Mouse (Mus musculus) liver, embryonic 16.5 days (tissue): ENCODE results near the gene Cela3a. TPM values are rescaled to one million over a fixed set of nuclear protein-coding genes. Genes with fewer than 3 reads are reported as not detected.
A peak's percentile ranks its signal among the peaks of the same experiment; 100 is the strongest.

ENCODE experiments used
- ATAC-seq: fragments of 200-750 bp; cut with Nextera tagmentation; 2 replicates; pipeline ENCODE4 v1.8.0; 2017; ENCODE audit warnings: low read depth, mild to moderate bottlenecking, moderate number of reproducible peaks, moderate library complexity
- H3K27ac ChIP-seq: fragments of 300-500 bp; sonication (generic); 2 replicates; pipeline ENCODE4 v1.5.1; 2014; ENCODE audit warnings: mild to moderate bottlenecking, low read length
- H3K27me3 ChIP-seq: fragments of 300-500 bp; sonication (generic); 2 replicates; pipeline ENCODE4 v1.6.1; 2014; ENCODE audit warnings: low read depth, low read length, mixed read lengths; ENCODE audit not compliant: control insufficient read depth, insufficient read depth
- H3K36me3 ChIP-seq: fragments of 300-500 bp; sonication (generic); 2 replicates; pipeline ENCODE4 v1.6.1; 2014; ENCODE audit warnings: mild to moderate bottlenecking; ENCODE audit not compliant: control insufficient read depth, insufficient read depth
- H3K4me1 ChIP-seq: fragments of 300-500 bp; sonication (generic); 2 replicates; pipeline ENCODE4 v1.6.1; 2014; ENCODE audit warnings: low read depth, low read length, mixed read lengths; ENCODE audit not compliant: control insufficient read depth
- H3K4me2 ChIP-seq: fragments of 300-500 bp; sonication (generic); 2 replicates; pipeline ENCODE4 v1.6.1; 2014; ENCODE audit warnings: low read depth, low read length, mixed read lengths
- H3K4me3 ChIP-seq: fragments of 300-500 bp; sonication (generic); 2 replicates; pipeline ENCODE4 v1.5.1; 2014; ENCODE audit warnings: low read depth, mild to moderate bottlenecking, low read length
- H3K9ac ChIP-seq: fragments of 300-500 bp; sonication (generic); 2 replicates; pipeline ENCODE4 v1.6.1; 2014; ENCODE audit warnings: low read depth, low read length
- H3K9me3 ChIP-seq: fragments of 300-500 bp; sonication (generic); replicated peaks from 2 replicates; pipeline ENCODE4 v1.6.1; 2016; ENCODE audit warnings: low read length; ENCODE audit not compliant: control insufficient read depth
- WGBS: fragments of 180-500 bp; shearing (Covaris S2); extraction: QIAGEN DNeasy Blood & Tissue Kit; methylation state at CpG from one replicate; pipeline ENCODE4 v1.1.7; 2014; ENCODE audit not compliant: insufficient replicate concordance; 5-methylcytosine and 5-hydroxymethylcytosine counted together
- polyA plus RNA-seq: library from polyadenylated mRNA; unstranded; fragments of >200 nt; fragmentation: Nextera tagmentation; extraction: Ambion mirVana; gene quantifications from 2 replicates; pipeline ENCODE4 v1.2.1, GENCODE M21; 2015

Cela3a gene
- not detected in 2 replicates for polyA plus RNA-seq

DNA sequence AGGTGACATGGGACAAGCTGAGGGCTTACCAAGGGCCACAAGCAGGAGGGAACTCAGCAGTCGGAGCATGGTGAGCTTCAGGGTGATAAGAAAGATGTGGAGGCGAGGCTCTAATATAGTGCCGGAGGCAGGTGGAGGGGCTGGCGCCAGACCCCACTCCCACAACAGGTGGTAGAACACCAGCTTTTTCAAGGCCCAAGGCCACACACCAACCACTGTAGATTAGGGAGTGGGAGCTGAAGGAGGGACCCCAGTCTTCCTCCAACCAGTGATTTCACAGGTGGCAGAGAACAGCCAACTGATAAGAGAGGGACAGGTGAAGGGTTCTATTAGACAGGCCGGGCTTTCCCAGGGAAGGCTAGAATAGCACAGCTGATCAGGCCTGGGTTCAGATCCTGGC lies at the start of gene Cela3a:
Gene Cela3a (minus strand): TSS at position 101 of the 400 bp plus-strand sequence.
- no peaks in the 10 kb centered on the region for H3K36me3 ChIP-seq
- WGBS = 70% methylated on average over 5 of the region's 5 CpGs
- H3K27ac ChIP-seq = no peak within 1 kb of the TSS
- no peak within 1 kb of the TSS for H3K4me3 ChIP-seq
- no peak within 1 kb of the TSS for H3K4me2 ChIP-seq
- no peaks in the 10 kb centered on the region for H3K27me3 ChIP-seq
- no peak for ATAC-seq
- H3K9me3 ChIP-seq = no peaks in the 10 kb centered on the region
- no peaks in the 10 kb centered on the region for H3K4me1 ChIP-seq
- H3K9ac ChIP-seq = no peak within 1 kb of the TSS

DNA sequence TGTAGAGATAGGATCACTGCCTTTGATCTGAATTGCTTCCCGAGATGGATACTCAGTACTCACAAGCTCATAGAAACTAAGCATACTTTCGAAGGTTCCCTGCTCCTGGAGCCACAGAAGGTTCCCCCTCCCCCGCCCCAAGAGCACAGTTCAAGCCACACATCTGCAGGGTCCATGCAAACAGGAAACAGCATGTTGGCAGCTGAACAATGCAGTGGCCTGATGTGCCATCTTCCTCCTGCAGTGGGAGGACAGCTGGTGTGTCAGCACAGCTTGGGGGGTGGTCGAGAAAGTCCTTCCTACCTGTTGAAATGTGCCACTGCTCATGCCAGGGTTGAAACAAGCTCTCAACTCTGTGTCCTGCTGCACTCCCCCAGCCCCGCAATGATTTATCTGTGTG lies 49.3 kb upstream of the Cela3a start:
- no peak overlapping the region for H3K27ac ChIP-seq
- no peak for ATAC-seq
- 24% methylated on average over 5 of the region's 5 CpGs for WGBS

DNA sequence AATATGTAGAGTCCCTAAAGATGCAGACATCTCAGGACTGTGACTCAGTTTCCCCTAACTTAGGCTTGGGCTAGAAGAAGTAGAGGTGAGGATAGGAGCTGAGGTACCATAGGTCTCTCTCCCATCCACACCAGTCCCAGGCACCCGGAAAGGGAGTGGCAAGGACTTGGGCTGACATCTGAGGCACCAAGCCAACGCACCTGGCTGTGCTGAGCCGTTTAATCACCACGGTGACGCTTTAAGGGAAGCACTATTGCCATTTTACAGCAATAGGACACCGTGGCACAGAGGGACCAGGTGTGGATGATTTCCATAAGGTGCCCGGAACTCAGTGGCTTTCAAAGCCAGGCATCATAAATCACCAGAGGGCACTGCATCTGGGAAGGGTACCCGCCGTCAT lies 48.7 kb upstream of the Cela3a start:
- Histone ChIP-seq H3K9ac (no peak overlapping the region), H3K4me1 (peaks cover 10% of the 10 kb centered on the region), H3K9me3 (no peaks in the 10 kb centered on the region), H3K27ac (no peak overlapping the region), H3K4me2 (no peak overlapping the region), H3K36me3 (no peaks in the 10 kb centered on the region), H3K27me3 (no peaks in the 10 kb centered on the region), H3K4me3 (no peak overlapping the region)
- 63% methylated on average over 9 of the region's 9 CpGs for WGBS
- ATAC-seq = no peak

More for the DNA sequence above, 49.3 kb upstream of the Cela3a start:
- Histone ChIP-seq H3K9me3 (no peaks in the 10 kb centered on the region), H3K9ac (no peak overlapping the region), H3K4me2 (no peak overlapping the region), H3K4me3 (no peak overlapping the region), H3K36me3 (no peaks in the 10 kb centered on the region), H3K4me1 (peaks cover 10% of the 10 kb centered on the region), H3K27me3 (no peaks in the 10 kb centered on the region)

DNA sequence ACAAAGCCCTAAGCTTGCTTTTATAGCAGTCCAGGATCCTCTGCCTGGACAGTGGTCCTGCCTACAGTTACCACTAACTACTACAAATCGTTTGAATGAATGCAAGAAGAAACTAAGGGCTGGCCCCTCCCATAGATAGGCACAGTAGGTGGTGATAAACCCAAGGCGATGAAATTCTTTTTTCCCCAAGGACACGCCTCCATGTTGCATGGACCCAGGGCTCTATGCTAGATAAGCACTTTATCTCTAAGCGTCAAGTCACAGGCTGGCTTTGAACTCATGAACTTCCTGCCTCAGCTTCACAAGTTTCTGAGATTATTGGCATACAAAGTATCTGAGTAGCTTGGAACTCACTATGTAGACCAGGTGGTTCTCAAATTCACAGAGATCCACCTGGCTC lies 47.7 kb upstream of the Cela3a start:
- Histone ChIP-seq H3K4me3 (no peak overlapping the region), H3K36me3 (no peaks in the 10 kb centered on the region), H3K4me1 (peaks cover 10% of the 10 kb centered on the region), H3K9me3 (no peaks in the 10 kb centered on the region), H3K27ac (no peak overlapping the region), H3K27me3 (no peaks in the 10 kb centered on the region), H3K4me2 (no peak overlapping the region), H3K9ac (no peak overlapping the region)
- peak; percentile 69; the same call in 1 of the 2 replicates for ATAC-seq
- WGBS = 22% methylated on average over 4 of the region's 4 CpGs

DNA sequence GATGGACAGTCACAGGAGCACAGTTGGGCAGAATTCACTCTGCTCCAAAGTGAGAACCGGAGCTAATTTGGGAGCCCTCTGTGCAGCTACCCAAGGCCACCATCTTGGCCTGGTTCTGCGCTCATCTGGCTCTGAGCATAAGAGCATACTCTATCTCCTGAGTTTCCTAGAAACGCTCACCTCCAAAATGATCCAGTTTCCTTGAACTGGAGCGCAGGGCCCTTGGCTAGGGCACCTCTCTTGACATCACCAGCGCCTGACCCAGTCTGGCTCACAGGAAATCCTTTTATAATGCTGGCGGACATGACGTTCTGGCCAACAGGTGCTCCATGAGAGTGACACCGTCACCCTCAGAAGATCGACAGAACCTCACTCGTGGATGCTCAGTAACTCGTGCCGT lies 47.0 kb upstream of the Cela3a start:
- H3K9me3 ChIP-seq = no peaks in the 10 kb centered on the region
- no peak overlapping the region for H3K4me3 ChIP-seq
- H3K4me2 ChIP-seq = no peak overlapping the region
- ATAC-seq = no peak
- 74% methylated on average over 12 of the region's 12 CpGs for WGBS
- no peaks in the 10 kb centered on the region for H3K27me3 ChIP-seq
- H3K36me3 ChIP-seq = no peaks in the 10 kb centered on the region
- H3K4me1 ChIP-seq = peaks cover 10% of the 10 kb centered on the region
- H3K9ac ChIP-seq = no peak overlapping the region
- no peak overlapping the region for H3K27ac ChIP-seq

DNA sequence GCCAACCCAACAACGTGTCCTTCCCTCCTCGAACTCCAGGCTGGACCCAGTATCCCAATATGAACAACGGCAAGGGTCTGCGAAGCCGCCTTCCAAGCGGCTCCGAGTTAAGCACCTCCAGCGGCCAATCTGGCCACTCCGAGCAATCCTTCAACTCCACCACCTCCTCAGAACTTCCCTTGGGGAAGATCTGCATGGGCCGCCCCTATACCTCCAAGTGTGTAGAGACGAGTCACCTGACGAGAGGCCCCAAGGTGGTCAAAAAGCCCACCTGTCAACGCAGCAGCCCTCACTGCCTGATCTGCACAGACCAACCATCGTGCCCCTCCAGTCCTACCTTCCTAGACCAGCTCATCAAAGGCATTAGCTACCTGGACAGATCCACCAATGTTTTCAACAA lies 45.0 kb upstream of the Cela3a start:
- Histone ChIP-seq H3K4me3 (no peak overlapping the region), H3K27ac (no peak overlapping the region), H3K4me1 (peaks cover 14% of the 10 kb centered on the region), H3K36me3 (no peaks in the 10 kb centered on the region), H3K9ac (no peak overlapping the region), H3K9me3 (no peaks in the 10 kb centered on the region), H3K4me2 (no peak overlapping the region), H3K27me3 (no peaks in the 10 kb centered on the region)
- no peak for ATAC-seq
- WGBS = 85% methylated on average over 14 of the region's 14 CpGs

DNA sequence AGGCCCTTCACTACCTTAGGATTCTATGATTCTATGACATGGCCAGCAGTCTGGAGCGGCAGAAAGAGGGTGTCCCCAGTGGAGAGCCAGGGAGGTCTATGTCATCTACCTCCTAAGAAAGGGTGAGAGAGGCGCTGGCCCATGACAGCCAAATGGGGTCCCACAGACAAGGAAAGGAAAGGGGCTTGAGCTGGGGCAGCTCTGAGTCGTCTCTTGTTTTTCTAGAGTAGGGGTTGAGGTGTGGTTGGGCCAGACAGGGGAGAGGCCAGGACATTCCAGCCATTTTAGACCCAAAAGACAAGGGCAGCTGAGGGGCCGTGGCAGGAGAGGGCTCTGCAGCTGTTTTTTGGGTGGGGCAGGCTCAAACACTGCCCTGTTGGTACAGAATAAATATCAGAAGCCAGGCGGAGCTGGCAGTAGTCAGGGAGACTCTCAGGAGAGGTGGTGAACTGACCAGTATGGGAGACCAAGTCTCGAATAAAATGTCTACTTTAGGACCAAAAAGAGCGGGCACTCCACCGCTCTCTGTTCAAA lies 43.7 kb upstream of the Cela3a start, which contains the start of gene 1700013G24Rik:
Gene 1700013G24Rik (plus strand): TSS at position 51 of the 534 bp plus-strand sequence.
- ATAC-seq = no peak
- Histone ChIP-seq H3K4me1 (peaks cover 22% of the 10 kb centered on the region), H3K36me3 (no peaks in the 10 kb centered on the region), H3K27ac (no peak within 1 kb of the TSS), H3K4me2 (no peak within 1 kb of the TSS), H3K9me3 (no peaks in the 10 kb centered on the region), H3K4me3 (no peak within 1 kb of the TSS), H3K27me3 (no peaks in the 10 kb centered on the region), H3K9ac (no peak within 1 kb of the TSS)
- WGBS = 71% methylated on average over 8 of the region's 8 CpGs

DNA sequence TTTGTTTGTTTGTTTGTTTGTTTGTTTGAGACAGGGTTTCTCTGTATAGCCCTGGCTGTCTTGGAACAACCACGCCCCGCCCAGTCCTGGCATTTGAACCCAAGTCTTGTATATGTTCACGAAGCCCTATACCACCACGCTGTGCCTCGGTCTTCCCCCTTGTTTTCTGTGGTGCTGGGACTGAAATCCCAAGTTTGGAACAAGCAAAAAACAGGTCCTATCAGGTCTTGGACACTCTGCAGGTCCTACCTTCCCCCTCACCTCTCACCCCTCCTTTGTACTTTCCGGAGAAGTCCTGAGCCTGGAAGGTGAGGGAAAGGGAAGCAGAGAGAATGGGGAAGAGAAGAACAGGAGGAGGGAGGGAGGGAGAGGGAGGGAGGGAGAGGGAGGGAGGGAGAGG lies 42.6 kb upstream of the Cela3a start:
- no peak for ATAC-seq
- H3K9ac ChIP-seq = no peak overlapping the region
- no peaks in the 10 kb centered on the region for H3K9me3 ChIP-seq
- no peaks in the 10 kb centered on the region for H3K36me3 ChIP-seq
- H3K4me2 ChIP-seq = no peak overlapping the region
- H3K27ac ChIP-seq = no peak overlapping the region
- 76% methylated on average over 6 of the region's 6 CpGs for WGBS
- H3K27me3 ChIP-seq = no peaks in the 10 kb centered on the region
- peaks cover 31% of the 10 kb centered on the region for H3K4me1 ChIP-seq
- no peak overlapping the region for H3K4me3 ChIP-seq

DNA sequence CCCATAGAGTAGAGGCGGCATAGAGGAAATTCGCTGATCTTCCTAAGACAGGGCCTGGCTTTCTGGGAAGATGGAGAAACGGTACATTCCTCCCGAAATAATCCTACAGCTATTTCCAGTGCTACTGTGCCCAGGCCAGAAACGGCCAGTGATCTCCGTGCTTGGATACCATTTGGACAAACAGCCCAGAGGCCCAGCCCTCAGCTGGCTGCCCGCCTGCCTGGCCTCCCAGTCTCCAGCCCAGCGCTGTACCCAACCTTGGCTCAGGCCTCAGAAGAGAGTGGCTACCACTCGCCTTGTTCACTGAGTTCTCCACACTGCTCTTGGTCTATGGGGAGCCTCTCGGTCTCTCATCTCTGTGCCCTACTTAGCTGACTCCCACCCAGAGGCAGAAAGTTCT lies 40.1 kb upstream of the Cela3a start:
- Histone ChIP-seq H3K4me1 (peaks cover 32% of the 10 kb centered on the region), H3K27me3 (no peaks in the 10 kb centered on the region), H3K4me3 (no peak overlapping the region), H3K4me2 (no peak overlapping the region), H3K27ac (no peak overlapping the region), H3K9me3 (no peaks in the 10 kb centered on the region), H3K36me3 (no peaks in the 10 kb centered on the region), H3K9ac (no peak overlapping the region)
- WGBS = 69% methylated on average over 10 of the region's 10 CpGs
- ATAC-seq = no peak
